Mouse (Mus musculus) kidney, embryonic 14.5 days (tissue): ENCODE measurements at regions not wholly inside any gene's neighbourhood (a gene's known extent, or its start where the extent isn't known, plus 50 kb on each side); places are given as distances from the start of the nearest gene placed in this dataset.

Experiments
- ATAC-seq: fragments of 200-750 bp; cut with Nextera tagmentation; 2 replicates; pipeline ENCODE4 v1.8.0; 2017; ENCODE audit warnings: moderate number of reproducible peaks, mild to moderate bottlenecking, moderate TSS enrichment, moderate library complexity; ENCODE audit not compliant: low FRiP score, low TSS enrichment
- H3K27ac ChIP-seq: fragments of 300-500 bp; sonication (generic); 2 replicates; pipeline ENCODE4 v1.5.1; 2014; ENCODE audit warnings: low read depth, mild to moderate bottlenecking, low read length, moderate library complexity, mixed read lengths
- H3K27me3 ChIP-seq: fragments of 300-500 bp; sonication (generic); 2 replicates; pipeline ENCODE4 v1.6.1; 2014; ENCODE audit warnings: mild to moderate bottlenecking, low read length; ENCODE audit not compliant: control insufficient read depth, insufficient read depth
- H3K36me3 ChIP-seq: fragments of 300-500 bp; sonication (generic); 2 replicates; pipeline ENCODE4 v1.6.1; 2014; ENCODE audit warnings: low read length, mixed read lengths; ENCODE audit not compliant: control insufficient read depth, insufficient read depth
- H3K4me1 ChIP-seq: fragments of 300-500 bp; sonication (generic); 2 replicates; pipeline ENCODE4 v1.6.1; 2014; ENCODE audit warnings: low read length, mixed read lengths; ENCODE audit not compliant: control insufficient read depth, insufficient read depth
- H3K4me2 ChIP-seq: fragments of 300-500 bp; sonication (generic); replicated peaks from 2 replicates; pipeline ENCODE4 v1.6.1; 2014; ENCODE audit warnings: low read depth, mild to moderate bottlenecking, low read length
- H3K4me3 ChIP-seq: fragments of 300-500 bp; sonication (generic); 2 replicates; pipeline ENCODE4 v1.5.1; 2014; ENCODE audit warnings: mild to moderate bottlenecking, low read length
- H3K9ac ChIP-seq: fragments of 300-500 bp; sonication (generic); 2 replicates; pipeline ENCODE4 v1.6.1; 2014; ENCODE audit warnings: low read depth, mild to moderate bottlenecking, low read length, moderate library complexity
- H3K9me3 ChIP-seq: fragments of 300-500 bp; sonication (generic); 2 replicates; pipeline ENCODE4 v1.6.1; 2016; ENCODE audit warnings: low read length; ENCODE audit not compliant: control insufficient read depth
- WGBS: fragments of 180-500 bp; shearing (Covaris S2); extraction: QIAGEN DNeasy Blood & Tissue Kit; methylation state at CpG from one replicate; pipeline ENCODE4 v1.1.7; 2014; 5-methylcytosine and 5-hydroxymethylcytosine counted together

GRCm38 (mm10) chr1:67640353-67640752, 517.5 kb downstream of the Cps1 start:
- Histone ChIP-seq H3K4me3 (no peak overlapping the region), H3K27me3 (no peaks in the 10 kb centered on the region), H3K36me3 (no peaks in the 10 kb centered on the region), H3K27ac (no peak overlapping the region), H3K4me1 (no peaks in the 10 kb centered on the region), H3K9ac (no peak overlapping the region), H3K9me3 (no peaks in the 10 kb centered on the region), H3K4me2 (no peak overlapping the region; the same call in 1 of the 2 replicates)
- 15% methylated on average over 9 of the region's 9 CpGs for WGBS
- ATAC-seq: peak; percentile 88

- Histone ChIP-seq H3K4me3 (no peak overlapping the region), H3K27ac (no peak overlapping the region), H3K4me2 (no peak overlapping the region; the same call in 1 of the 2 replicates), H3K9me3 (no peaks in the 10 kb centered on the region), H3K36me3 (no peaks in the 10 kb centered on the region), H3K4me1 (no peaks in the 10 kb centered on the region), H3K9ac (no peak overlapping the region), H3K27me3 (no peaks in the 10 kb centered on the region)
- 26% methylated on average over 6 of the region's 6 CpGs for WGBS
- peak; percentile 32; the same call in 1 of the 2 replicates for ATAC-seq
Measured at GRCm38 (mm10) chr1:67640766-67641165, 517.9 kb downstream of the Cps1 start.

- Histone ChIP-seq H3K9me3 (no peaks in the 10 kb centered on the region), H3K9ac (no peak overlapping the region), H3K4me3 (no peak overlapping the region), H3K27me3 (no peaks in the 10 kb centered on the region), H3K27ac (no peak overlapping the region), H3K36me3 (no peaks in the 10 kb centered on the region), H3K4me2 (no peak overlapping the region), H3K4me1 (no peaks in the 10 kb centered on the region)
- ATAC-seq: no peak
- WGBS: 57% methylated on average over 4 of the region's 4 CpGs
Measured at GRCm38 (mm10) chr1:67643627-67644026, 520.8 kb downstream of the Cps1 start.
